Mouse (Mus musculus): Measurements from ENCODE around the gene Trio. TPM values are rescaled to one million over a fixed set of nuclear protein-coding genes. Genes with fewer than 3 reads are reported as not detected.

Gene Trio
- polyA plus RNA-seq, 1 experiment from 2014 or later, result 52.8 TPM

- H3K9me3 ChIP-seq, result no peaks in the 10 kb centered on the region
- WGBS, result 75% methylated on average over 4 of the region's 4 CpGs
- H3K27me3 ChIP-seq, result no peaks in the 10 kb centered on the region
- H3K36me3 ChIP-seq, result no peaks in the 10 kb centered on the region
- no peak overlapping the region for H3K27ac ChIP-seq
- no peak overlapping the region for H3K9ac ChIP-seq
- peaks cover 51% of the 10 kb centered on the region for H3K4me1 ChIP-seq
- no peak overlapping the region for H3K4me3 ChIP-seq
- no peak overlapping the region for H3K4me2 ChIP-seq
- ATAC-seq (ENCODE audit: insufficient number of reproducible peaks, low FRiP score, low TSS enrichment, low read depth), result no peak
Measured at GRCm38 (mm10) chr15:27940032-27940431, 85.6 kb downstream of the Trio start.

GRCm38 (mm10) chr15:27938886-27939285 lies 86.8 kb downstream of the Trio start:
- 65% methylated on average over 6 of the region's 6 CpGs for whole genome bisulfite sequencing
- H3K9me3 ChIP-seq, result no peaks in the 10 kb centered on the region
- H3K4me1 ChIP-seq, result peaks cover 48% of the 10 kb centered on the region
- H3K9ac ChIP-seq, result no peak overlapping the region
- no peaks in the 10 kb centered on the region for H3K27me3 ChIP-seq
- H3K36me3 ChIP-seq, result no peaks in the 10 kb centered on the region
- no peak overlapping the region for H3K4me3 ChIP-seq
- H3K27ac ChIP-seq, result no peak overlapping the region
- no peak for ATAC-seq (ENCODE audit: insufficient number of reproducible peaks, low FRiP score, low TSS enrichment, low read depth)
- H3K4me2 ChIP-seq, result no peak overlapping the region

GRCm38 (mm10) chr15:27937861-27938833 lies 87.5 kb downstream of the Trio start:
- Histone ChIP-seq H3K27me3 (no peaks in the 10 kb centered on the region), H3K4me2 (peak overlapping the region; percentile 31), H3K9me3 (no peaks in the 10 kb centered on the region), H3K27ac (no peak overlapping the region), H3K4me1 (peaks cover 42% of the 10 kb centered on the region), H3K36me3 (no peaks in the 10 kb centered on the region), H3K4me3 (peak overlapping the region; percentile 10), H3K9ac (no peak overlapping the region)
- ATAC-seq (ENCODE audit: insufficient number of reproducible peaks, low FRiP score, low TSS enrichment, low read depth), result no peak
- WGBS, result 30% methylated on average over 24 of the region's 24 CpGs

- H3K4me3 ChIP-seq, result peak overlapping the region; percentile 10
- no peak overlapping the region for H3K9ac ChIP-seq
- no peaks in the 10 kb centered on the region for H3K36me3 ChIP-seq
- H3K9me3 ChIP-seq, result no peaks in the 10 kb centered on the region
- H3K4me2 ChIP-seq, result peak overlapping the region; percentile 31
- 18% methylated on average over 20 of the region's 20 CpGs for WGBS
- H3K27ac ChIP-seq, result no peak overlapping the region; the same call in 1 of the 2 replicates
- ATAC-seq (ENCODE audit: insufficient number of reproducible peaks, low FRiP score, low TSS enrichment, low read depth), result peak; percentile 75
- H3K27me3 ChIP-seq, result no peaks in the 10 kb centered on the region
- peaks cover 42% of the 10 kb centered on the region for H3K4me1 ChIP-seq
Measured at GRCm38 (mm10) chr15:27937003-27937860, 88.4 kb downstream of the Trio start.

GRCm38 (mm10) chr15:27935772-27936746 lies 89.6 kb downstream of the Trio start:
- H3K4me3 ChIP-seq, result no peak overlapping the region
- 51% methylated on average over 12 of the region's 12 CpGs for WGBS
- H3K4me2 ChIP-seq, result no peak overlapping the region
- H3K9me3 ChIP-seq, result no peaks in the 10 kb centered on the region
- H3K4me1 ChIP-seq, result peaks cover 41% of the 10 kb centered on the region
- no peaks in the 10 kb centered on the region for H3K27me3 ChIP-seq
- no peaks in the 10 kb centered on the region for H3K36me3 ChIP-seq
- no peak overlapping the region for H3K27ac ChIP-seq
- H3K9ac ChIP-seq, result no peak overlapping the region
- ATAC-seq (ENCODE audit: insufficient number of reproducible peaks, low FRiP score, low TSS enrichment, low read depth), result no peak

- no peak for ATAC-seq (ENCODE audit: insufficient number of reproducible peaks, low FRiP score, low TSS enrichment, low read depth)
- H3K4me2 ChIP-seq, result no peak overlapping the region
- H3K36me3 ChIP-seq, result no peaks in the 10 kb centered on the region
- H3K4me3 ChIP-seq, result no peak overlapping the region
- WGBS, result 96% methylated on average over 1 of the region's 1 CpGs
- peaks cover 36% of the 10 kb centered on the region for H3K4me1 ChIP-seq
- H3K27ac ChIP-seq, result no peak overlapping the region
- no peaks in the 10 kb centered on the region for H3K27me3 ChIP-seq
- H3K9me3 ChIP-seq, result no peaks in the 10 kb centered on the region
- no peak overlapping the region for H3K9ac ChIP-seq
Measured at GRCm38 (mm10) chr15:27933270-27933669, 92.4 kb downstream of the Trio start.

- 65% methylated on average over 12 of the region's 12 CpGs for WGBS
- no peaks in the 10 kb centered on the region for H3K9me3 ChIP-seq
- peaks cover 31% of the 10 kb centered on the region for H3K4me1 ChIP-seq
- no peak overlapping the region for H3K27ac ChIP-seq
- H3K36me3 ChIP-seq, result no peaks in the 10 kb centered on the region
- no peak overlapping the region for H3K4me2 ChIP-seq
- ATAC-seq (ENCODE audit: insufficient number of reproducible peaks, low FRiP score, low TSS enrichment, low read depth), result no peak; the same call in 1 of the 2 replicates
- no peak overlapping the region for H3K4me3 ChIP-seq
- H3K27me3 ChIP-seq, result no peaks in the 10 kb centered on the region
- no peak overlapping the region for H3K9ac ChIP-seq
Measured at GRCm38 (mm10) chr15:27931891-27932290, 93.8 kb downstream of the Trio start.

GRCm38 (mm10) chr15:27931459-27931858 lies 94.2 kb downstream of the Trio start:
- 83% methylated on average over 14 of the region's 14 CpGs for WGBS
- ATAC-seq (ENCODE audit: insufficient number of reproducible peaks, low FRiP score, low TSS enrichment, low read depth), result no peak; the same call in 1 of the 2 replicates
- Histone ChIP-seq H3K4me2 (no peak overlapping the region), H3K9me3 (no peaks in the 10 kb centered on the region), H3K4me1 (peaks cover 29% of the 10 kb centered on the region), H3K27me3 (no peaks in the 10 kb centered on the region), H3K9ac (no peak overlapping the region), H3K36me3 (no peaks in the 10 kb centered on the region), H3K27ac (no peak overlapping the region), H3K4me3 (no peak overlapping the region)

GRCm38 (mm10) chr15:27927614-27928013 lies 98.0 kb downstream of the Trio start:
- H3K36me3 ChIP-seq, result no peaks in the 10 kb centered on the region
- no peaks in the 10 kb centered on the region for H3K27me3 ChIP-seq
- peaks cover 48% of the 10 kb centered on the region for H3K4me1 ChIP-seq
- no peak overlapping the region for H3K9ac ChIP-seq
- WGBS, result 66% methylated on average over 6 of the region's 6 CpGs
- no peak overlapping the region for H3K4me3 ChIP-seq
- no peaks in the 10 kb centered on the region for H3K9me3 ChIP-seq
- no peak overlapping the region for H3K4me2 ChIP-seq
- ATAC-seq (ENCODE audit: insufficient number of reproducible peaks, low FRiP score, low TSS enrichment, low read depth), result no peak
- no peak overlapping the region for H3K27ac ChIP-seq

- Histone ChIP-seq H3K9ac (no peak overlapping the region), H3K36me3 (no peaks in the 10 kb centered on the region), H3K27ac (no peak overlapping the region), H3K4me1 (peaks cover 47% of the 10 kb centered on the region), H3K27me3 (no peaks in the 10 kb centered on the region), H3K9me3 (no peaks in the 10 kb centered on the region), H3K4me2 (no peak overlapping the region), H3K4me3 (no peak overlapping the region)
- WGBS, result 55% methylated on average over 18 of the region's 18 CpGs
- ATAC-seq (ENCODE audit: insufficient number of reproducible peaks, low FRiP score, low TSS enrichment, low read depth), result no peak
Measured at GRCm38 (mm10) chr15:27926941-27927340, 98.7 kb downstream of the Trio start.

GRCm38 (mm10) chr15:27926450-27926849 lies 99.2 kb downstream of the Trio start:
- no peak overlapping the region for H3K4me3 ChIP-seq
- no peaks in the 10 kb centered on the region for H3K27me3 ChIP-seq
- WGBS, result 68% methylated on average over 7 of the region's 7 CpGs
- no peaks in the 10 kb centered on the region for H3K36me3 ChIP-seq
- peak overlapping the region; percentile 61 for H3K27ac ChIP-seq
- H3K9me3 ChIP-seq, result no peaks in the 10 kb centered on the region
- no peak for ATAC-seq (ENCODE audit: insufficient number of reproducible peaks, low FRiP score, low TSS enrichment, low read depth)
- H3K4me1 ChIP-seq, result peaks cover 44% of the 10 kb centered on the region
- H3K9ac ChIP-seq, result no peak overlapping the region
- H3K4me2 ChIP-seq, result no peak overlapping the region
